24 mouse cellular contexts compared by ENCODE assay signal in genomic region chr14:48736969-48737860, GRCm38 (mm10).
DNase-seq lines count a peak whose midpoint lies in the region; ATAC-seq and TF ChIP-seq lines count a peak whose summit lies in the region.
"Had no signal": no experiment of that assay in that cellular context is flagged by ENCODE, and none has a peak within 500 bp of the region (broad histone marks: within the 10 kb centered on the region; RNA-seq: fewer than 3 reads in every experiment).

No protein-coding gene starts in this region.

- peak overlapping the region; percentile 32; the same call in 1 of the 2 replicates for H3K4me2 ChIP-seq in forebrain, embryonic 11.5 days (ENCODE audit: low read depth, low read length, severe bottlenecking)
- H3K4me2 ChIP-seq in forebrain, embryonic 16.5 days (ENCODE audit: low read length): no peak overlapping the region
- H3K4me2 ChIP-seq in lung, postnatal 0 days (replicated peaks; ENCODE audit: low read depth, low read length): no peak overlapping the region
- H3K4me2 ChIP-seq in midbrain, embryonic 13.5 days (replicated peaks): peak overlapping the region; percentile 40
- H3K4me2 ChIP-seq: embryonic facial prominence, embryonic 15.5 days; heart, embryonic 13.5 days; hindbrain, embryonic 13.5 days had no signal

- no peaks in the 10 kb centered on the region for H3K9me3 ChIP-seq in forebrain, embryonic 11.5 days (ENCODE audit: control insufficient read depth, low read length)
- H3K9me3 ChIP-seq in forebrain, embryonic 16.5 days (ENCODE audit: control insufficient read depth, low read length): no peaks in the 10 kb centered on the region
- no peaks in the 10 kb centered on the region for H3K9me3 ChIP-seq in lung, postnatal 0 days (ENCODE audit: low read length)
- H3K9me3 ChIP-seq in midbrain, embryonic 13.5 days: no peaks in the 10 kb centered on the region
- H3K9me3 ChIP-seq: embryonic facial prominence, embryonic 15.5 days; heart, embryonic 13.5 days; hindbrain, embryonic 13.5 days had no signal

- H3K27ac ChIP-seq in forebrain, embryonic 11.5 days (ENCODE audit: low read depth, low read length): peak overlapping the region; percentile 68
- no peak overlapping the region for H3K27ac ChIP-seq in forebrain, embryonic 16.5 days (ENCODE audit: low read length)
- no peak overlapping the region for H3K27ac ChIP-seq in lung, postnatal 0 days (ENCODE audit: low read length)
- peak overlapping the region; percentile 71 for H3K27ac ChIP-seq in midbrain, embryonic 13.5 days
- H3K27ac ChIP-seq: embryonic facial prominence, embryonic 15.5 days; heart, embryonic 13.5 days; hindbrain, embryonic 13.5 days; left cerebral cortex, adult 2 months had no signal

- no peak for DNase-seq in forebrain, embryonic 11.5 days (ENCODE audit: low spot score)
- peak; percentile 7 for DNase-seq in lung, postnatal 0 days (ENCODE audit: low spot score)
- no peak for DNase-seq in lung, adult 18-20 months
- peak; percentile 36 for DNase-seq in embryo, embryonic 11 days
- DNase-seq in layer of hippocampus, postnatal 25 days (ENCODE audit: extremely low spot score in 1 of 2, low spot score in 1 of 2): no peak
- no peak for DNase-seq in lung, postnatal 25 days (ENCODE audit: low spot score)
- DNase-seq: adrenal gland, postnatal 25 days; cerebellum, adult 9-10 months; gastrocnemius, postnatal 10 days; heart, postnatal 14 days; kidney, adult 18-20 months; kidney, postnatal 4 days; liver, postnatal 0 days; lung, postnatal 14 days; right cerebral cortex, postnatal 14 days; spleen, adult 18-20 months; thymus, postnatal 25 days had no signal

- H3K4me3 ChIP-seq in forebrain, embryonic 11.5 days (ENCODE audit: low read depth, low read length): no peak overlapping the region
- no peak overlapping the region for H3K4me3 ChIP-seq in forebrain, embryonic 16.5 days (replicated peaks; ENCODE audit: low read length)
- no peak overlapping the region for H3K4me3 ChIP-seq in lung, postnatal 0 days (ENCODE audit: low read depth, low read length)
- no peak overlapping the region for H3K4me3 ChIP-seq in midbrain, embryonic 13.5 days (replicated peaks)
- H3K4me3 ChIP-seq: embryonic facial prominence, embryonic 15.5 days; heart, embryonic 13.5 days; hindbrain, embryonic 13.5 days; left cerebral cortex, adult 2 months had no signal

- H3K9ac ChIP-seq in forebrain, embryonic 11.5 days (ENCODE audit: low read length): no peak overlapping the region
- H3K9ac ChIP-seq in forebrain, embryonic 16.5 days (replicated peaks; ENCODE audit: low read depth, low read length): no peak overlapping the region
- no peak overlapping the region for H3K9ac ChIP-seq in lung, postnatal 0 days (replicated peaks; ENCODE audit: low read depth)
- 0 out of 2 replicates have a peak overlapping the region, but pooled peaks have one; percentile 21 for H3K9ac ChIP-seq in midbrain, embryonic 13.5 days (replicated peaks)
- H3K9ac ChIP-seq: embryonic facial prominence, embryonic 15.5 days; heart, embryonic 13.5 days; hindbrain, embryonic 13.5 days; liver, postnatal 0 days had no signal

- TF ChIP-seq CTCF in lung, postnatal 0 days (IDR thresholded peaks at IDR 0.05): no peak

- TF ChIP-seq EP300 in lung, postnatal 0 days (IDR thresholded peaks at IDR 0.05): no peak

- no peaks in the 10 kb centered on the region for H3K36me3 ChIP-seq in forebrain, embryonic 11.5 days (ENCODE audit: control insufficient read depth, insufficient read depth, low read length)
- H3K36me3 ChIP-seq in forebrain, embryonic 16.5 days (ENCODE audit: control insufficient read depth, insufficient read depth): no peaks in the 10 kb centered on the region
- no peaks in the 10 kb centered on the region for H3K36me3 ChIP-seq in lung, postnatal 0 days (ENCODE audit: insufficient read depth, low read length)
- H3K36me3 ChIP-seq in midbrain, embryonic 13.5 days: peaks cover 3% of the 10 kb centered on the region
- H3K36me3 ChIP-seq: embryonic facial prominence, embryonic 15.5 days; heart, embryonic 13.5 days; hindbrain, embryonic 13.5 days had no signal

- WGBS in forebrain, embryonic 11.5 days: 25% methylated on average over 14 of the region's 14 CpGs
- WGBS in forebrain, embryonic 16.5 days: 19% methylated on average over 14 of the region's 14 CpGs
- WGBS in lung, postnatal 0 days: 45% methylated on average over 14 of the region's 14 CpGs
- 18% methylated on average over 14 of the region's 14 CpGs for WGBS in midbrain, embryonic 13.5 days

- no peak for ATAC-seq in forebrain, embryonic 11.5 days (replicated peaks; ENCODE audit: low FRiP score)
- no peak for ATAC-seq in forebrain, embryonic 16.5 days
- no peak for ATAC-seq in lung, postnatal 0 days
- no peak for ATAC-seq in midbrain, embryonic 13.5 days
- ATAC-seq: inflammation-experienced regulatory T-cells, adult 6 months; liver, postnatal 0 days had no signal

- peaks cover 2% of the 10 kb centered on the region for H3K27me3 ChIP-seq in forebrain, embryonic 11.5 days (ENCODE audit: control insufficient read depth, insufficient read depth, low read length)
- peaks cover 35% of the 10 kb centered on the region for H3K27me3 ChIP-seq in forebrain, embryonic 16.5 days (replicated peaks; ENCODE audit: control insufficient read depth, insufficient read depth, low read length)
- H3K27me3 ChIP-seq in lung, postnatal 0 days (replicated peaks; ENCODE audit: insufficient read depth, low read length): no peaks in the 10 kb centered on the region
- no peaks in the 10 kb centered on the region for H3K27me3 ChIP-seq in midbrain, embryonic 13.5 days
- H3K27me3 ChIP-seq: embryonic facial prominence, embryonic 15.5 days; heart, embryonic 13.5 days had no signal

- peaks cover 25% of the 10 kb centered on the region; the same call in 1 of the 2 replicates for H3K4me1 ChIP-seq in forebrain, embryonic 11.5 days (replicated peaks; ENCODE audit: control insufficient read depth, insufficient read depth, low read length)
- peaks cover 3% of the 10 kb centered on the region for H3K4me1 ChIP-seq in forebrain, embryonic 16.5 days (replicated peaks; ENCODE audit: control insufficient read depth, insufficient read depth, low read length)
- H3K4me1 ChIP-seq in lung, postnatal 0 days (ENCODE audit: insufficient read depth, low read depth, low read length): no peaks in the 10 kb centered on the region
- H3K4me1 ChIP-seq in midbrain, embryonic 13.5 days (replicated peaks): peaks cover 60% of the 10 kb centered on the region
- H3K4me1 ChIP-seq: embryonic facial prominence, embryonic 15.5 days; heart, embryonic 13.5 days had no signal

Comparison
In these comparisons a context has a peak if more than half of its experiments do, and no peak if none do; other contexts are left out.
1. DNase-seq: peak in lung, postnatal 0 days (single experiment) and embryo, embryonic 11 days (single experiment); none in forebrain, embryonic 11.5 days (single experiment), lung, adult 18-20 months (0 of 2), layer of hippocampus, postnatal 25 days (0 of 2) and lung, postnatal 25 days (single experiment).
2. H3K27ac ChIP-seq: peak in forebrain, embryonic 11.5 days (single experiment) and midbrain, embryonic 13.5 days (single experiment); none in forebrain, embryonic 16.5 days (single experiment) and lung, postnatal 0 days (single experiment).
3. H3K4me2 ChIP-seq: peak in forebrain, embryonic 11.5 days (single experiment) and midbrain, embryonic 13.5 days (single experiment); none in forebrain, embryonic 16.5 days (single experiment) and lung, postnatal 0 days (single experiment).